Mouse (Mus musculus) embryonic facial prominence, embryonic 15.5 days (tissue): ENCODE measurements around the gene Gm37240. TPM values are rescaled to one million over a fixed set of nuclear protein-coding genes. Genes with fewer than 3 reads are reported as not detected.
A peak's percentile ranks its signal among the peaks of the same experiment; 100 is the strongest.

Experiments
- ATAC-seq: fragments of 200-750 bp; cut with Nextera tagmentation; 2 replicates; pipeline ENCODE4 v1.8.0; 2017; ENCODE audit warnings: low read depth, moderate TSS enrichment; ENCODE audit not compliant: insufficient number of reproducible peaks, low FRiP score, low TSS enrichment
- H3K27ac ChIP-seq: fragments of 300-500 bp; sonication (generic); replicated peaks from 2 replicates; pipeline ENCODE4 v1.5.1; 2015; ENCODE audit warnings: mild to moderate bottlenecking, inconsistent platforms
- H3K27me3 ChIP-seq: fragments of 300-500 bp; sonication (generic); 2 replicates; pipeline ENCODE4 v1.6.1; 2015; ENCODE audit warnings: inconsistent platforms
- H3K36me3 ChIP-seq: fragments of 300-500 bp; sonication (generic); 2 replicates; pipeline ENCODE4 v1.6.1; 2015; ENCODE audit warnings: mild to moderate bottlenecking, inconsistent platforms
- H3K4me1 ChIP-seq: fragments of 300-500 bp; sonication (generic); 2 replicates; pipeline ENCODE4 v1.6.1; 2015; ENCODE audit warnings: inconsistent platforms
- H3K4me2 ChIP-seq: fragments of 300-500 bp; sonication (generic); replicated peaks from 2 replicates; pipeline ENCODE4 v1.6.1; 2015; ENCODE audit warnings: mild to moderate bottlenecking, inconsistent platforms
- H3K4me3 ChIP-seq: fragments of 300-500 bp; sonication (generic); replicated peaks from 2 replicates; pipeline ENCODE4 v1.5.1; 2015; ENCODE audit warnings: mild to moderate bottlenecking, inconsistent platforms
- H3K9ac ChIP-seq: fragments of 300-500 bp; sonication (generic); 2 replicates; pipeline ENCODE4 v1.6.1; 2015; ENCODE audit warnings: inconsistent platforms
- H3K9me3 ChIP-seq: fragments of 300-500 bp; sonication (generic); replicated peaks from 2 replicates; pipeline ENCODE4 v1.6.1; 2016; ENCODE audit warnings: inconsistent platforms
- WGBS: fragments of 180-500 bp; shearing (Covaris S2); methylation state at CpG from one replicate; pipeline ENCODE4 v1.1.7; 2015; 5-methylcytosine and 5-hydroxymethylcytosine counted together
- polyA plus RNA-seq: library from polyadenylated mRNA; unstranded; fragments of >200 nt; fragmentation: Nextera tagmentation; extraction: Ambion mirVana; gene quantifications from 2 replicates; pipeline ENCODE4 v1.2.1, GENCODE M21; 2015

Gene Gm37240
- polyA plus RNA-seq, 1 experiment from 2014 or later = 12.8 TPM

DNA sequence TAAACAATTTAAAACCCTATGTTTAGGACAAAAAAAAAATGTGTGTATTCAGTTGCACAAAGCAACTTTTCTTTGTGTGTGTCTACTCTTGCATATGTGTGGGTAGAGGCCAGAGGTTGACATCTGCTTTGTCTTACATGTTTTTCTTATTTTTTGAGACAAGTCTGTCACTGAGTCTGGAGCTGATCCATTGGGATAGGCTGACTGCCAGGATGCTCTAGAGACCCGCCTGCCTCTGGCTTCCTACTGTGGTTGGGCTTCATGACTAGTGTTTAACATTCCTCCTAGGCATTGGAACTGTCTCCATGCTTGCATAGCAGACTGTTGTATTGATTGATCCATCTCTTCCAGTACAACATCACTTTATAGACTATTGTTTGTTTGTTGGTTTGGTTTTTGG, 1058.0 kb downstream of the Gm37240 start:
- Histone ChIP-seq H3K4me3 (no peak overlapping the region), H3K9me3 (no peaks in the 10 kb centered on the region), H3K4me2 (no peak overlapping the region), H3K9ac (no peak overlapping the region), H3K36me3 (no peaks in the 10 kb centered on the region), H3K4me1 (no peaks in the 10 kb centered on the region), H3K27me3 (no peaks in the 10 kb centered on the region), H3K27ac (no peak overlapping the region)
- no peak for ATAC-seq
- 78% methylated on average over 1 of the region's 1 CpGs for WGBS

DNA sequence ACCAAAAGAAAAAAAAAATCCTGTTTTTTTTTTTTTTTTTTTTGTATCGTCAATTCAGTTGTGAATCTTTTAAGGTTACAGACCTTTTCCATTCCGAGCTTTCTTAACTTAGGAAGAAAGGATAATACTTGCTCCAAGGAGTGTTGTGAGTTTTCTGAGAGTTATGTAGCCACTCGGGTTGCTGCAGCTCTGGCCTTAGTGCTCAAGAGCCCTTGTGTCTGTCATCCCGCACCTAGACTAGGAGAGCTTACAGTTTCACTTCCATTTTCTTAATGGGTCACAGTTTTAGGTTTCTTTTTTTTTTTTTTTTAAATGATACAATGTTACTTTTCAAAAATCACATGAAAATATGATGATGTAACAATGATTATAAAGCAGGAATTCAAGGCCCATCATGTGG, 1059.7 kb downstream of the Gm37240 start:
- Histone ChIP-seq H3K36me3 (no peaks in the 10 kb centered on the region), H3K4me3 (no peak overlapping the region), H3K4me1 (no peaks in the 10 kb centered on the region), H3K4me2 (no peak overlapping the region), H3K27me3 (no peaks in the 10 kb centered on the region), H3K27ac (no peak overlapping the region), H3K9ac (no peak overlapping the region), H3K9me3 (no peaks in the 10 kb centered on the region)
- ATAC-seq = no peak
- 83% methylated on average over 4 of the region's 4 CpGs for WGBS

DNA sequence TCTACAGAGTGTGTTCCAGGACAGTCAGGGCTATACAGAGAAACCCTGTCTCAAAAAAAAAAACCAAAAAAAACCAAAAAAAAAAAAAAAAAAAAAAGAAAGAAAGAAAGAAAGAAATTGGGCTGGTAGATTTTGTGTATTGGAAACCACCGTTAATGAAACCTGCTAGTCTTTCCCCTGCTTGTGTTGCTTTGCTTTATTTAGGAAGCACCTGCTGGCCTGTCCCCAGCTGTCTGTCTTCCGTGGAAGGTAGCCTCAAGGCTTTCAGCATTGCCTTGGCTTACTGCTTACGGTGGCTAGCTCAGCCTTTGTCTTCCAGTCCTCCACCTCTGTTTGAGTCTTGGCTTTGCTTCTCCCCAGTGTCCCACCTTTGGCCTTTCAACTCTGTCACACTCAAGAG, 1060.4 kb downstream of the Gm37240 start:
- H3K4me2 ChIP-seq = no peak overlapping the region
- H3K9me3 ChIP-seq = no peaks in the 10 kb centered on the region
- WGBS = 65% methylated on average over 3 of the region's 3 CpGs
- H3K4me3 ChIP-seq = no peak overlapping the region
- ATAC-seq = no peak
- H3K27me3 ChIP-seq = no peaks in the 10 kb centered on the region
- no peak overlapping the region for H3K9ac ChIP-seq
- H3K36me3 ChIP-seq = no peaks in the 10 kb centered on the region
- H3K27ac ChIP-seq = no peak overlapping the region
- no peaks in the 10 kb centered on the region for H3K4me1 ChIP-seq

DNA sequence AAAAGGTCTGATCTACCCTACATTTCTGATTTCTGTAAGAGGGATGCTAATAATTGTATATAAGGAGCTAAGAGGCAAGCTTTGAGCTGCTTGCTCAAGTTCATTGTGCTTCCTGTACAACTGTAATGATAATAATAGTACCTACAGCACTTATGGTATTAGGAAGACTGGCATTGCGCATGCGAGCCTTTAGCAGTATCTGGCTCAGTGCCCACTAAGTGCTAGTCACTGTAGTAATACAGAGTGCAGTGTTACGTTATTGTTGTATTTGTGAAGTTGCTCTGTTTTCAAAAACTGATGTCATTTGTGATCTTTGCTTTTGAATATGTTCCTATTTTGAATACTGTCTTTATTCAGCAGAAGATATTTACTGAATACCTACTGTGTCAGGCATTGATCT, 1060.9 kb downstream of the Gm37240 start:
- H3K27ac ChIP-seq = no peak overlapping the region
- no peaks in the 10 kb centered on the region for H3K9me3 ChIP-seq
- H3K9ac ChIP-seq = no peak overlapping the region
- H3K4me1 ChIP-seq = no peaks in the 10 kb centered on the region
- H3K4me2 ChIP-seq = no peak overlapping the region
- no peak overlapping the region for H3K4me3 ChIP-seq
- no peak for ATAC-seq
- H3K36me3 ChIP-seq = no peaks in the 10 kb centered on the region
- 63% methylated on average over 3 of the region's 3 CpGs for WGBS
- H3K27me3 ChIP-seq = no peaks in the 10 kb centered on the region

DNA sequence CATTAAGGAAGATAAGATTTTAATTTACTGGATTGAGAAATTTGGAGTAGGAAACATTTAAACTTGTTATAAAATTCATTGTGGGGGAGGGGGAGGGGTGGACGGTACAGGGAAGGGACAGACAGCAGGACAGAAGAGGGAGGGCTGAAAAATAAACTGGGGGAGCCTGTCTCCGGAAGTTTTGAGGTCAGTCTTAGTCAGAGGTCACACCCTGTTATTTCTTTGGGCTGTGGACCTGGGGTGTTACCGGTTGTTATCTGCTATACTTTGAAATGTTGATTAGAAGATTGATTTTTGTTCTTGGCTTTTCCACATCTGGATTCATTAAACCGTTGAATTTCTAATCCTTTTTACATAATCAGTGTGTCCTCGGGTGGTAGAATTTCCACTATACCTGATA, 1061.3 kb downstream of the Gm37240 start:
- Histone ChIP-seq H3K9ac (no peak overlapping the region), H3K4me2 (no peak overlapping the region), H3K36me3 (no peaks in the 10 kb centered on the region), H3K4me3 (no peak overlapping the region), H3K9me3 (no peaks in the 10 kb centered on the region), H3K27ac (no peak overlapping the region), H3K27me3 (no peaks in the 10 kb centered on the region), H3K4me1 (no peaks in the 10 kb centered on the region)
- no peak for ATAC-seq
- 51% methylated on average over 5 of the region's 5 CpGs for WGBS

DNA sequence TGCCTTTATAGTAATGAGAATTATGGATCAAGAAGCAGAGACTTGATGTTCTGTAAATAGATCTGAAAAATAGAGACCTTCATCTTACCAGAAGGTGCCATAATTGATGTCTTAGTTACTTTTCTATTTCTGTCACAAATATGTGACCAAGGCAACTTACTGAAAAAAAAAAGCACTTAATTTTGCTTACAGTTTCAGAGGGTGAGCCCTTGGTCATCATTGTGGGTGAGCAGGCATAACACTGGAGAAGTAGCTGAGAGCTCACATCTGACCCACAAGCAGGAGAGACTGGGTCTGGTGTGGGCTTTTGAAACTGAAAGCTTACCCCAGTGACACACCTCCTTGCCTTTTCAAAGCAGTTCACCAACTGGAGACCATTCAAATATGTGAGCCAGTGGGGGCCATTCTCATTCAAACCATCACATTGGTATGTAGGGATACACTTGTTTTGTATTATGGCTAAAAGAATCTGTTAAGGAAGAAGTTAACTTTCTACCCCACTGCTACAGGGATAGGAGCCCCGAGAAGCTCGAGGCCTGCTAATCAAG, 1066.6 kb downstream of the Gm37240 start:
- no peak for ATAC-seq
- Histone ChIP-seq H3K9ac (no peak overlapping the region), H3K9me3 (no peaks in the 10 kb centered on the region), H3K4me2 (no peak overlapping the region), H3K4me1 (peaks cover 5% of the 10 kb centered on the region; the same call in 1 of the 2 replicates), H3K4me3 (no peak overlapping the region), H3K36me3 (no peaks in the 10 kb centered on the region), H3K27ac (no peak overlapping the region), H3K27me3 (no peaks in the 10 kb centered on the region)
- 44% methylated on average over 2 of the region's 2 CpGs for WGBS

DNA sequence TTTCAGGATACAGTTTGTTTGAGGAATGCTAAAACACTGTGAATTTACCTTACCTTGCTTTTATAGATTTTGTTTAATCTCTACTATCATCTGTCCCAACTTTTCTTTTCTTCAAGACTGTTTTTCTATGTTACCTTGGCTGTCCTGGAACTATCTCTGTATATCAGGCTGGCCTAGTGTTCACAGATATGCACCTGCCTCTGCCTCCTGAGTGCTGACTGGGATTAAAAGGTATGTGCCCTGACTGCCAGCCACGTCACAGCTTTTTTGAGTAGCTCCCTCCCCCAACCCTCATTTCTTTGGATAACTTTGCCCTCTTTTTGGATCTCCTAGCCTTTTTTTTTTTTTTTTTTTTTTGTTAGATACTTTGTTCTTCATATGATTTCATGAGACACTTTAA, 1070.4 kb downstream of the Gm37240 start:
- Histone ChIP-seq H3K36me3 (no peaks in the 10 kb centered on the region), H3K4me3 (no peak overlapping the region), H3K9ac (no peak overlapping the region), H3K4me1 (peaks cover 21% of the 10 kb centered on the region), H3K4me2 (no peak overlapping the region), H3K27me3 (no peaks in the 10 kb centered on the region), H3K27ac (no peak overlapping the region), H3K9me3 (no peaks in the 10 kb centered on the region)
- ATAC-seq = no peak
- WGBS = 67% methylated on average over 1 of the region's 1 CpGs

DNA sequence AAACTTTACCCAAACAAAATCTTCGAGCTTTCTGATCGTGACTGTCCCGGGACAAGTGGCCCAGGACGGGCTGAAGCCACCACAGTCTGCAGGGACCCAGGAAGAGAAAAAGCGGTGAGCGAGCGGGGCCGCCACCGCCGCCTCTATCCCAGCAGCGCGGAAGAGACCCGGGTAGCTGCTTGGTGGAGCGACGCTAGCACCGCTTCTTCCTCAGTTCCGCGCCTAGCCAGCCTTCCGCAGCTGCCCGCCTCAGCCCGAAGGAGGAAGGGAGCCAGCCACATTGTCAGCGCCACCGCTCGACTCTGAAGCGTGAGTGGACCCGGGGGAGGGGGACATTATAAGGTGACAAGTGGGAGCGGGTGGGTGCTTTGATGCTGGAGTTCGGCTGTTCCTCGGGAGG, 1071.9 kb downstream of the Gm37240 start:
- no peaks in the 10 kb centered on the region for H3K36me3 ChIP-seq
- H3K4me1 ChIP-seq = peaks cover 21% of the 10 kb centered on the region
- peak overlapping the region; percentile 91 for H3K9ac ChIP-seq
- H3K27ac ChIP-seq = peak overlapping the region; percentile 98
- no peak for ATAC-seq
- no peaks in the 10 kb centered on the region for H3K9me3 ChIP-seq
- WGBS = 0% methylated on average over 28 of the region's 29 CpGs
- peak overlapping the region; percentile 91 for H3K4me2 ChIP-seq
- H3K27me3 ChIP-seq = no peaks in the 10 kb centered on the region
- H3K4me3 ChIP-seq = peak overlapping the region; percentile 98

DNA sequence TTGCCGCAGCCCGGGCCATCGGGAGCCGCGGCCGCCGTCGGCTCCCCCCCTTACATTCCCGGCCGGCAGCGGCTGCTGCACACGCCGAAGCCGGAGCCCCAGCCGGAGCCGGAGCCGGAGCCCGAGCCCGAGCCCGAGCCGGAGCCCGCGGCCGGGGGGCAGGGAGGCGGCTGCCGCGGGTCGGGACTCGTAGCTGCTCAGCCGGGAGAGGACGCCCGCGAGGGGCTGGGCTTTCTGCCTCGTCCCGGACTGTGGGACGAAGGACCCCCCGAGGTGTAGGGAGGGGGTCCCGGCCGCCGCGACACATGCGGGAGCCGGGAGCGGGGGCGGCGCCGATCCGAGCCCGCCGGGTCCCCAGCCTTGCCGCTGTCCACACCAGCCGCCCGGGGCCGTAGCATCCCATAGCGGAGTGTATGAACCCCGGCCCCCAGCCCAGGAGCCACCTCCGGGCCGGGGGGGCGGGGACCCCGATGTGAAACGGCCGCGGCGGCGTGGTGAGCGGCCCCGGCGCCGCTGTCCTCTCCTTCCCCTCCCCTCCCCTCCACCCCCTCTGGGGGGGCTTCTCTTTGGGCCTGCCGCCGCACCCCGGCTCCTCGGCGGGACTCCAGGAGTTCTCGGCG, 1072.4 kb downstream of the Gm37240 start, which contains the start of gene Fbxw7:
Fbxw7 (plus strand) TSS at position 507 of the 620 bp plus-strand sequence.
- Histone ChIP-seq H3K27me3 (no peaks in the 10 kb centered on the region), H3K27ac (peak within 1 kb of the TSS; percentile 98), H3K36me3 (no peaks in the 10 kb centered on the region), H3K4me1 (peaks cover 21% of the 10 kb centered on the region), H3K9ac (peak within 1 kb of the TSS; percentile 91), H3K4me2 (peak within 1 kb of the TSS; percentile 91), H3K4me3 (peak within 1 kb of the TSS; percentile 98), H3K9me3 (no peaks in the 10 kb centered on the region)
- WGBS = under 1% methylated on average over 55 of the region's 76 CpGs
- ATAC-seq = peak; percentile 69

DNA sequence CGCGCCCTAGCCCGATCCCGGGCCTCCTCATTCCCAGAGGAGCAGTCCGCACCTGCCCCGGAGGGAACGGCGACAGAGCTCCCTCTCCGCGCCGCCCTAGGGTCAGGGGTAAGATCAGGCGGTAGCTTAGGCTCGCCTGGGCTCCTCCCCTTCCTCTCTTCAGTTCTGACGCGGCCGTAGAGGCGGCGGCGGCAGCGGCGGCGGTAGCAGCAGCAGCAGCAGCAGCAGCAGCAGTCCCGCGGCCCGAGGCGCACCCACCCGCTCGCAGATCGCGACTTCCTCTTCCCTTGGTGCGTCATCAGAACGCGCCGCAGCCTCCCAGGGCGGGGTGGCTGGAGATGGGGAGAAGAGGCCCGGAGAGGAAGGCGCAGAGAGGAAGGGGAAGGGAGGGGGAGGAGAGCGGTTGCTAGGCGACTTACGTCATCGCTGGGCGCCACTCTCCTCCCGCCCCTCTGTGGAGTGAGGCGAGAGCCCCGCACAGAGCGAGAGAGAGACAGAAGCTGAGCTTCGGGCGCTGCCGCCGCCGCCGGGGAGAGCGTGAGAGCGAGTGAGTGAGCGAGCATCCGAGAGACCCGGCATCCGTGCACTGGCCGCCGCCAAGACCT, 1073.1 kb downstream of the Gm37240 start:
- Histone ChIP-seq H3K4me3 (peak overlapping the region; percentile 98), H3K27me3 (no peaks in the 10 kb centered on the region), H3K9me3 (no peaks in the 10 kb centered on the region), H3K36me3 (no peaks in the 10 kb centered on the region), H3K27ac (peak overlapping the region; percentile 98), H3K4me2 (peak overlapping the region; percentile 91), H3K4me1 (peaks cover 21% of the 10 kb centered on the region), H3K9ac (peak overlapping the region; percentile 91)
- WGBS = under 1% methylated on average over 53 of the region's 60 CpGs
- peak; percentile 99 for ATAC-seq

DNA sequence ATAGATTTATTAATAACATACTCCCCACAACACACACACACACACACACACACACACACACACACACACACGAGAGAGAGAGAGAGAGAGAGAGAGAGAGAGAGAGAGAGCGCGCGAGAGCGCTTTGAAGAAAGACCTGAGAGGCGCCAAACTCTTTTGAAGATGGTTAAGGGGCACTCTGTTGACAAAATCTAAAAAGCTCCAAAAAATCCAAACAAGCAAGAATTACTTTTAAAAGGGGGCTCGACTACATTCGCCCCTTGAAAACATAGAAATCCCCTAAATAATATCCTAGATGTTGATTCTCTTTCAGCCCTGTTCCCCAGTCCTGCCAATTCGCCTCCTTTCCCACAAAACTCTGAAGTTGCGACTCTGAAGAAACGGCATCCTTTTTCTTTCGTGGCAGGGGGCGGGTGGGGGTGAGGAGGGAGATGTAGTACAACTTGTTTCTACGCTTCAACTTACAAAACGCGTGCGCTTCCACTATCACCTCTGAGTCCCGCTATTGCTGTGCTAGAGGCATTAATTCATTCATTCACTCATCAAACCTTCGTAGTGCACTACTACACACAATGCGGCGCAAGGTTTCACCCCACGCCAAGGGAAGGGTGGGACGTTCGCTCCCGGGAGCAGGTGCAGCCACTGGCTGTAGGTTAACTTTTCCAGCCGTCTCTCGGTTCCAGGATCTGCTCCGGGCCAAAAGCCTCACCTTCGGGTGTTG, 1073.7 kb downstream of the Gm37240 start:
- WGBS = under 1% methylated on average over 29 of the region's 29 CpGs
- H3K9me3 ChIP-seq = no peaks in the 10 kb centered on the region
- H3K4me1 ChIP-seq = peaks cover 21% of the 10 kb centered on the region
- no peaks in the 10 kb centered on the region for H3K27me3 ChIP-seq
- 0 out of 2 replicates have a peak, but pooled peaks have one; percentile 2 for ATAC-seq
- peak overlapping the region; percentile 89 for H3K27ac ChIP-seq
- H3K4me3 ChIP-seq = peak overlapping the region; percentile 98
- H3K9ac ChIP-seq = peak overlapping the region; percentile 66
- no peaks in the 10 kb centered on the region for H3K36me3 ChIP-seq
- H3K4me2 ChIP-seq = peak overlapping the region; percentile 91
